Mouse (Mus musculus) kidney, postnatal 0 days (tissue): ENCODE data around the gene Mxi1. TPM values are rescaled to one million over a fixed set of nuclear protein-coding genes. Genes with fewer than 3 reads are reported as not detected.

ENCODE experiments used
- ATAC-seq: fragments of 200-750 bp; cut with Nextera tagmentation; replicated peaks from 2 replicates; pipeline ENCODE4 v1.8.0; 2017; ENCODE audit warnings: low read depth, moderate number of reproducible peaks, moderate TSS enrichment, moderate library complexity; ENCODE audit not compliant: low FRiP score
- DNase-seq: peaks from one replicate; pipeline ENCODE4 v3.0.0-alpha.2; 2016; ENCODE audit warnings: low spot score
- H3K27ac ChIP-seq: fragments of 300-500 bp; sonication (generic); 2 replicates; pipeline ENCODE4 v1.5.1; 2014; ENCODE audit warnings: mild to moderate bottlenecking
- H3K27me3 ChIP-seq: fragments of 300-500 bp; sonication (generic); 2 replicates; pipeline ENCODE4 v1.6.1; 2014; ENCODE audit warnings: low read length, mixed read lengths; ENCODE audit not compliant: insufficient read depth
- H3K36me3 ChIP-seq: fragments of 300-500 bp; sonication (generic); 2 replicates; pipeline ENCODE4 v1.6.1; 2014; ENCODE audit warnings: low read length, mixed read lengths; ENCODE audit not compliant: insufficient read depth
- H3K4me1 ChIP-seq: fragments of 300-500 bp; sonication (generic); replicated peaks from 2 replicates; pipeline ENCODE4 v1.6.1; 2014; ENCODE audit warnings: antibody characterized with exemption, low read length, mixed read lengths; ENCODE audit not compliant: insufficient read depth
- H3K4me2 ChIP-seq: fragments of 300-500 bp; sonication (generic); 2 replicates; pipeline ENCODE4 v1.6.1; 2014; ENCODE audit warnings: mild to moderate bottlenecking, low read length, moderate library complexity, mixed read lengths
- H3K4me3 ChIP-seq: fragments of 300-500 bp; sonication (generic); replicated peaks from 2 replicates; pipeline ENCODE4 v1.5.1; 2014; ENCODE audit warnings: low read depth, low read length
- H3K9ac ChIP-seq: fragments of 300-500 bp; sonication (generic); 2 replicates; pipeline ENCODE4 v1.6.1; 2014; ENCODE audit warnings: low read depth, low read length
- H3K9me3 ChIP-seq: fragments of 300-500 bp; sonication (generic); replicated peaks from 2 replicates; pipeline ENCODE4 v1.6.1; 2016; ENCODE audit warnings: low read length, inconsistent platforms, mixed read lengths
- CTCF ChIP-seq: IDR thresholded peaks from 2 replicates; pipeline ENCODE4 v1.5.1; 2016; ENCODE audit warnings: antibody characterized with exemption, low read depth, mild to moderate bottlenecking, moderate library complexity
- WGBS: fragments of 180-500 bp; shearing (Covaris S2); extraction: QIAGEN DNeasy Blood & Tissue Kit; methylation state at CpG from one replicate; pipeline ENCODE4 v1.1.7; 2014; 5-methylcytosine and 5-hydroxymethylcytosine counted together
- polyA plus RNA-seq: library from polyadenylated mRNA; unstranded; fragments of >200 nt; fragmentation: Nextera tagmentation; extraction: Ambion mirVana; gene quantifications from 2 replicates; pipeline ENCODE4 v1.2.1, GENCODE M21; 2015

Mxi1 gene
- polyA plus RNA-seq, 1 experiment from 2014 or later: 55.0 TPM

DNA sequence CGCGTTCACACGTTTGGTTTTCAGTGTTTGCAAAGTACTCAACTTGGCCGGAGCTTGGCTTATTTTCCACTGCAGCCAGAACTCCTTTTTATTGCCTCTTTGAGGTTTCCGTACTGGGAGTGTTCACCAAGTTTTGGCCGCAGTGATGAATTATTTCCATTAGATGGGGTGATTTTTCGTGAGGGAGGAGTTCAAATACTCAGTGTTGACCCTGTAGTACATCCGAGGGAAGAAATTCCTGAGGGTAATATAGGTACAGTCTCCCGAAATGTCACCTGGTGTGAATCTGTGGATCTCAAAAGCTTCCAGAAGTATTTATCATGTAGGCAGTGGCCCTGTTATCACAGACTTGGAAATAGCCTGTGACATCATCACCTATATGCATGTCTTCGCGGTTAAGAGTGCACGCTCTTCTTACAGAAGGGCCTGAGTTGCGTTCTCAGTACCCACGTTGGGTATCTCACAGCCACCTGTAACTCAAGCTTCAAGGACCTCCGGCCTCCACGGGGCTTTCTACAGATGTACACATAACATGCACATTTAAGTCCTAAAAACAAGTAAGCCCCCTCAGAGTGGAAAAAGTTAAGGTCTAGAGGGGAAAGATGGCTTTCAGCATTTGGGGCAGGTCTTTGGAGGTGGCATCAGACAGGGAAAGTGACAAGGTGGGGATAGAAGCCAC is 4.4 kb downstream of the Mxi1 start:
- Histone ChIP-seq H3K27me3 (no peaks in the 10 kb centered on the region), H3K9me3 (no peaks in the 10 kb centered on the region), H3K4me3 (peak overlapping the region; percentile 30), H3K4me2 (peak overlapping the region; percentile 91), H3K27ac (peak overlapping the region; percentile 97), H3K36me3 (no peaks in the 10 kb centered on the region), H3K9ac (0 out of 2 replicates have a peak overlapping the region, but pooled peaks have one; percentile 27), H3K4me1 (peaks cover 12% of the 10 kb centered on the region; the same call in 1 of the 2 replicates)
- DNase-seq (no peak), ATAC-seq (no peak)
- WGBS: 38% methylated on average over 16 of the region's 16 CpGs
- peak; percentile 15; the same call in 1 of the 2 replicates for TF ChIP-seq CTCF

DNA sequence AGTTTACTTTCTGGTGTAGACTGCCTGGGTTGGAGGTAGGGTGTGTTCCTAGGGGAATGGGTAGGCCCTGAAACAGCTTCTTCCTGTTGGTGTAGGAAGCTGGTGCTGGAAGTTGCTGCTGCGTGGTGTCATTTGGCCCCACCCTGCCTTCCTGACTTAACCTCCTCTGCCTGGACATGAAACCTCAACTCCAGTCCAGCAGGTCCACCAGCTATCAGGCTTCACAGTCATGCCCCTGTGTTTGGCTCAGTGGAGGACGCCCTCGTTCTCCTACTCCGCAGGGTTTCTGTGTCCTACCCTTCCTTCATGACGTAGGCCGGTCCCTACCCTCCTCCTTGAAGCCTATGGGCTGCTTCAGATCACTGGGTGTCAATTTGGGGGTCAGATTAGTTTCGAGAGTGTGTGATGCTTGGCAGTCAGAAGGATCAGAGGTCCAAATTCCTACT is 4.9 kb downstream of the Mxi1 start:
- Histone ChIP-seq H3K36me3 (no peaks in the 10 kb centered on the region), H3K4me3 (no peak overlapping the region), H3K27me3 (no peaks in the 10 kb centered on the region), H3K9ac (no peak overlapping the region), H3K4me1 (peaks cover 12% of the 10 kb centered on the region; the same call in 1 of the 2 replicates), H3K27ac (no peak overlapping the region), H3K4me2 (no peak overlapping the region), H3K9me3 (no peaks in the 10 kb centered on the region)
- DNase-seq (no peak), ATAC-seq (no peak)
- WGBS: 82% methylated on average over 7 of the region's 7 CpGs
- TF ChIP-seq CTCF: no peak

DNA sequence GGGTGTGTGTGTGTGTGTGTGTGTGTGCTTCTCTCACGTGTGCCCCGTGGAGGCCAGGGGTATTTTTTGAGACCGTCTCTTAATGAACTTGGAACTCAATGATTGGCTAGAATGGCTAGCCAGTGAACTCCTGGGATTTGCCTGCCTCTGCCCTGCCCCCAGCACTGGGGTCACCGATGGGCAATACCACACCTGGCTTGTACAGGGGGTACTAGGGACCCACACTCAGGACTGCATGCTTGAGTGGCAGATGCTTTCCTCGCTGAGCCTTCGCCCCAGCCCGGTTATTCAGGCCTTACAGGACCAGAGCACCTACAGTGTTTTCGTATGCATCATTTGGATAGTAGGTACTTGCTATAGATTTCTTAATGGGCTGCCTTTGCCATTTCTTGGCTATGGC is 5.8 kb downstream of the Mxi1 start:
- Histone ChIP-seq H3K4me1 (peaks cover 12% of the 10 kb centered on the region; the same call in 1 of the 2 replicates), H3K9me3 (no peaks in the 10 kb centered on the region), H3K4me3 (no peak overlapping the region), H3K36me3 (no peaks in the 10 kb centered on the region), H3K9ac (no peak overlapping the region), H3K27ac (no peak overlapping the region), H3K27me3 (no peaks in the 10 kb centered on the region), H3K4me2 (no peak overlapping the region)
- TF ChIP-seq CTCF: no peak
- WGBS: 86% methylated on average over 8 of the region's 8 CpGs
- no peak for DNase-seq
- ATAC-seq: no peak

DNA sequence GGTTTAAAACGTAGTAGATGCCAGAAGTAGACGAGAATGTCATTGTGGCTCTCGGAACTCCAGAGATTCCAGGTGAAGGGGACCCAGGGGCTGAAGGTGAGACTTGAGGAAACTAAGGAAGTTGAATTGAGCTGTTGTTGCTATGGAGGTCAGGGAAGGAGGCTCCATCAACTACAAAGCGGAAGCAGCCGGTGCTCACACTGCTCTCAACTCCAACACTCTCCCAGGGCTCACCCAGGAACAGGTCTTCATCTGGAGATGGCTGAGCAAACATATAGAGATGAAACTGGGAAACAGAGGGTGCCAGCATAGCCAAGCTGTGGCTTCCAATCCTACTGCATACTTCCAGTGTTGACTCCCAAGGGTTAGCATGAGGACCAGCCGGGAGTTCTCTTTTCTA is 6.6 kb downstream of the Mxi1 start:
- ATAC-seq (no peak), DNase-seq (no peak)
- WGBS: 86% methylated on average over 6 of the region's 6 CpGs
- H3K4me1 ChIP-seq: peaks cover 12% of the 10 kb centered on the region
- no peaks in the 10 kb centered on the region for H3K36me3 ChIP-seq
- H3K4me3 ChIP-seq: no peak overlapping the region
- no peak overlapping the region for H3K9ac ChIP-seq
- no peak overlapping the region for H3K27ac ChIP-seq
- no peaks in the 10 kb centered on the region for H3K27me3 ChIP-seq
- no peak for TF ChIP-seq CTCF
- no peak overlapping the region for H3K4me2 ChIP-seq
- H3K9me3 ChIP-seq: no peaks in the 10 kb centered on the region

DNA sequence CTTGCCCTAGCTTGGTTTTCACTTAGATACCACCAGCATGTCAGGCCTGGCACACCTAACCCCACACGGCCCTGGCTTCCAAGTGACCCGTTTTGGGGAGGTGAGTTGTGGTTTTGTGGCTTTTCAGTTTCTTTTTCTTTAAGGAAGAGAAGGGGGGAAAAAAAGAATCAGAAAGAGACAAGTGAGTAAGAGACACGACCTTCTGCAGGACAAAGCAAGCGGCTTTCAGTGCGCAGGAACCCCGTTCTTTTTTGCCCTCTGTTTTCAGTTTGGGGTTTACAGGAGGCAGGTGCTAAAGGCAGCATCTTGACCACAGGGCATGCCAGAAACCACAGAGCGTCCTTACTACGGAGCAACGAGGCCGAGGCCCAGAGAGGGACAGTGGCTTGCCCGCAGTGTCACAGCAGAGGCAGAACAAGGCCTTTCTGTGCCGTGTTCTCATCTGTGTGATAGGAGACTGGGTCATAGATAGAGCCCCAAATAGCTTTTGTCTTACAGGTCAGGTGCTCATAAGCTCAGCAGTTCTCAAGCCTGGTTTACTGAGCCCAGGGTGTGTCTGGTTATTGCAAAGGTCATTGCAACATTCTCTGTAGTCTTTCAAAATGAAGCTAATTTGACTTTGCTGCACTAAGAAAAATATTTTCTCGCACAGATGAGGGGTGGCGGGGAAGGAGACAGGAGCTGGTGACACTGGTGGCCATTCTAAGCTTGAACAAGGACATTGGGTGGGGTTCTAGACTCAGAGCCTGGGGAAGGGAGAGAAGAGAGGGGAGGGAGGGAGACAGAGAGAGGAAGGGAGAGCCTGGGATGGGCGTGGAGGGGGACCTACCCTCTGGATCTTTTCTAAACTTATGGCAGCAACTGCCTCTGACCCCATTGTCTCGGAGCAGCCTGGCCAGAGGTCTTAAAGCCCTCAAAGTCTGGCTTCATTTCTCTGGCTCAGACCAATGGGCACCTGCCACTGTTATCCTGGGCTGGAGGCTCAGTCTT is 8.1 kb downstream of the Mxi1 start:
- no peak overlapping the region for H3K4me2 ChIP-seq
- H3K27me3 ChIP-seq: no peaks in the 10 kb centered on the region
- TF ChIP-seq CTCF: no peak

More for the DNA sequence above, 8.1 kb downstream of the Mxi1 start:
- 82% methylated on average over 16 of the region's 16 CpGs for WGBS
- DNase-seq (no peak), ATAC-seq (no peak)
- Histone ChIP-seq H3K9ac (no peak overlapping the region), H3K4me1 (peaks cover 12% of the 10 kb centered on the region), H3K27ac (no peak overlapping the region), H3K9me3 (no peaks in the 10 kb centered on the region), H3K36me3 (no peaks in the 10 kb centered on the region), H3K4me3 (no peak overlapping the region)
